Mouse (Mus musculus): Measurements from ENCODE around the gene U90926. TPM values are rescaled to one million over a fixed set of nuclear protein-coding genes. Genes with fewer than 3 reads are reported as not detected.

U90926 gene
- polyA plus RNA-seq, 2 experiments, result not detected

DNA sequence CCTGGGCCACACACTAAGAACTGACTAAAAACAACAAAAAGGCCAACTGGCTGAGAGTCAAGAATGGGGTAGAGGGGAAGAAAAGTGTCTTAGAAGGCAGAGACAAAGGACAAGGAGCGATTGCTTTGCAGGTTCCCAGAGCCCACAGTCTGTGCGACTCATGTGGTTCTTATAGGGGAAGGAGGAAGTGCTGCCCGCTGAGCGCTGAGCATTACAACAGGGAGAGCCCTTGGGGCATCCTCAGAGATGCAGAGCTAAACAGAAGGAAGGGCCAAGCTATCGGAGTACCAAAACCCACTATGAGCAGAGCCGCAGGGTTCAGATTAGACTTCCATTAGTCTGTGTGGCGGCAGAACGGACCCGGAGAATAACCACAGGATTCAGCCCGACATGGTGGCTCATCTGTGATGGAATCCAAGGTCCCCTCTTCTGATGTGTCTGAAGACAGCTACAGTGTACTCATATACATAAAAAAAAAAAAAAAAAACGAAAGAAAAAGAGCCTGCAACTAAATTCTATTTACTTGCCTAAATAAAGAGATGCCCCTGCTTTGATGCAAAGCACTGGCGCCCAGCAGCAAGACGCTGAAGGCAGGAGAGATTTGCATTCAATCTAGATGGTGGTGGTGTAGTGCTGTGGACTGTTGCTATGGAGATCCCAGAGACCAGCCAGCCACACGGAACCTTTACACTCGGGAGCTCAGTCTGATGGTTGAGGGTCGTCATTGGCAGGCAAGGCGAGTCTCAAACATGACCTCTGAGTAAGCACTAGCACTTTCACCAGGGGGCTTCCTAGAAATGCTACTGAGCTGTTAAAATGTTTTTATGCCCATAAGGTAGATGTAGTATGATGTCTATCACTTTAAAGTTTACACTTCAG is 3.9 kb upstream of the U90926 start:
- Histone ChIP-seq H3K4me2 (replicated peaks; ENCODE audit: low read depth, low read length, severe bottlenecking) (no peak overlapping the region), H3K9ac (ENCODE audit: low read depth, low read length, severe bottlenecking) (no peak overlapping the region), H3K27ac (replicated peaks; ENCODE audit: low read depth, low read length) (no peak overlapping the region), H3K27me3 (ENCODE audit: control insufficient read depth, insufficient read depth, low read length) (no peaks in the 10 kb centered on the region), H3K4me3 (replicated peaks; ENCODE audit: low read length) (no peak overlapping the region), H3K4me1 (ENCODE audit: control insufficient read depth, insufficient read depth, low read length) (no peaks in the 10 kb centered on the region), H3K9me3 (ENCODE audit: control insufficient read depth, low read length) (no peaks in the 10 kb centered on the region), H3K36me3 (ENCODE audit: control insufficient read depth, insufficient read depth, low read length) (no peaks in the 10 kb centered on the region)
- WGBS, result 58% methylated on average over 17 of the region's 17 CpGs
- ATAC-seq (ENCODE audit: low FRiP score, low read depth) (no peak), DNase-seq (ENCODE audit: low spot score) (no peak)
- TF ChIP-seq POLR2A (IDR thresholded peaks at IDR 0.05; ENCODE audit: borderline replicate concordance, extremely low read depth, insufficient read depth, insufficient read length), result no peak

DNA sequence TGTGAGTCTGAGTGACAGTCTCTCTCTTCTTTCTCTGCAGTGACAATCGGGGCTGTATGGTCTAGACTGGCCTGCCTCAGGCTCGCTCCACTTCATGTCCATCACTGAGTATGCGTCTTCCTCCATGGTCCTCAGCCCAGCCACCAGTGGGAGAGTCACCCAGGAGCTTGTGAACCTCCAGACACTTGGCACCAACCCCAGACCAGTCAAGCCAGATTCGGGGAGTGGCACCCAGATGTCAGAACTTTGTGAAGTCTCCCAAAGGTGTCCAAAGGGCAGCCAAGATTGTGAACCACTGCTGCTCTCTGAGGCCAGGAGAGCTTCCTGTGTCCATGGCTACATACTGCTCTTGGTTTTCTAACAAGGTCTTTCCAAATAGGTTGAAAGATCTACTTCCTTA is 3.0 kb downstream of the U90926 start:
- Histone ChIP-seq H3K36me3 (ENCODE audit: control insufficient read depth, insufficient read depth, low read length) (no peaks in the 10 kb centered on the region), H3K4me2 (replicated peaks; ENCODE audit: low read depth, low read length, severe bottlenecking) (no peak overlapping the region), H3K9ac (ENCODE audit: low read depth, low read length, severe bottlenecking) (no peak overlapping the region), H3K27me3 (ENCODE audit: control insufficient read depth, insufficient read depth, low read length) (no peaks in the 10 kb centered on the region), H3K4me1 (ENCODE audit: control insufficient read depth, insufficient read depth, low read length) (no peaks in the 10 kb centered on the region), H3K4me3 (replicated peaks; ENCODE audit: low read length) (no peak overlapping the region), H3K27ac (replicated peaks; ENCODE audit: low read depth, low read length) (no peak overlapping the region), H3K9me3 (ENCODE audit: control insufficient read depth, low read length) (no peaks in the 10 kb centered on the region)
- 82% methylated on average over 4 of the region's 4 CpGs for WGBS
- TF ChIP-seq POLR2A (IDR thresholded peaks at IDR 0.05; ENCODE audit: borderline replicate concordance, extremely low read depth, insufficient read depth, insufficient read length), result no peak
- ATAC-seq (ENCODE audit: low FRiP score, low read depth) (no peak), DNase-seq (ENCODE audit: low spot score) (no peak)

DNA sequence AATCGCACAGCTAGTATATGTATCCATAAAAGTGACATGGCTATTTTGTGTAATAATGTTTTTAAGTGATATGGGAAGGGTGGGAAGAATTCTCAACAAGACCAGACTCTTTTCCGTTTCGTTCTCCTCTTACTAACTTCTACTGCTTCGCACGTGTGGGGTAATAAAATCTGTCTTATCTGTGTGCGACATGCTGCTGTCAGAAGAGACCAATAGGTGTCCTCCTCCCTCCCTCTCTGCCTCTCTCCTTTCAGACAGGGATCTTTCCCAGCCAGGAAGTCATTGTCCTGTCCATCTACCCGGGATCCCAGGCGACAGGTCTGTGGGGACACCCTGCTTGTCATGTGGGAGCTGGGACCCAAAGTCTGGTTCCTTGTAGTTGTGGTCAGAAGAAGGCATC is 5.0 kb downstream of the U90926 start:
- H3K27me3 ChIP-seq (ENCODE audit: control insufficient read depth, insufficient read depth, low read length), result no peaks in the 10 kb centered on the region
- no peak overlapping the region for H3K4me3 ChIP-seq (replicated peaks; ENCODE audit: low read length)
- H3K27ac ChIP-seq (replicated peaks; ENCODE audit: low read depth, low read length), result no peak overlapping the region
- no peak overlapping the region for H3K9ac ChIP-seq (ENCODE audit: low read depth, low read length, severe bottlenecking)
- H3K4me2 ChIP-seq (replicated peaks; ENCODE audit: low read depth, low read length, severe bottlenecking), result no peak overlapping the region
- H3K9me3 ChIP-seq (ENCODE audit: control insufficient read depth, low read length), result no peaks in the 10 kb centered on the region
- no peak for DNase-seq (ENCODE audit: low spot score)
- H3K36me3 ChIP-seq (ENCODE audit: control insufficient read depth, insufficient read depth, low read length), result peaks cover 4% of the 10 kb centered on the region
- TF ChIP-seq POLR2A (IDR thresholded peaks at IDR 0.05; ENCODE audit: borderline replicate concordance, extremely low read depth, insufficient read depth, insufficient read length), result no peak
- ATAC-seq (ENCODE audit: low FRiP score, low read depth), result no peak
- no peaks in the 10 kb centered on the region for H3K4me1 ChIP-seq (ENCODE audit: control insufficient read depth, insufficient read depth, low read length)
- 69% methylated on average over 8 of the region's 8 CpGs for WGBS

DNA sequence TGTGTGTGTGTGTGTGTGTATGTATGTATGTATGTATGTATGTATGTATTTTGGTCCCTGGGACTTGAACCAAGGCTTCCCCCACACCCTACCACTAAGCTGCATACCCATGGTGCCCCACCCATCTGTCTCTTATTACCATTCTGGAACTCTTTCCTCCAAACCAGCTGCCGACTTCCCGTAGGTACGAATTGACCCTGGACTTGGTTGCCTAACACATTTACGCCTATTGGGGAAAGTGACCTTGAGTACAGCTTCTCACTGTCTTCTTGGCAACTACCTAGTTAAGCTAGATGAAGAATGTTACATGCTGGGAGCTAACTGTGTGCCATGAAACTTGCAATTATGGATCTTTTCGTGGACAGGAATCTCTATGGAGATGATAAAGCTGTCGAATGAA is 9.1 kb downstream of the U90926 start:
- Histone ChIP-seq H3K4me2 (replicated peaks; ENCODE audit: low read depth, low read length, severe bottlenecking) (no peak overlapping the region), H3K27ac (replicated peaks; ENCODE audit: low read depth, low read length) (no peak overlapping the region), H3K36me3 (ENCODE audit: control insufficient read depth, insufficient read depth, low read length) (peaks cover 40% of the 10 kb centered on the region), H3K9ac (ENCODE audit: low read depth, low read length, severe bottlenecking) (no peak overlapping the region), H3K4me1 (ENCODE audit: control insufficient read depth, insufficient read depth, low read length) (no peaks in the 10 kb centered on the region), H3K27me3 (ENCODE audit: control insufficient read depth, insufficient read depth, low read length) (no peaks in the 10 kb centered on the region), H3K4me3 (replicated peaks; ENCODE audit: low read length) (no peak overlapping the region), H3K9me3 (ENCODE audit: control insufficient read depth, low read length) (no peaks in the 10 kb centered on the region)
- 86% methylated on average over 6 of the region's 6 CpGs for WGBS
- ATAC-seq (ENCODE audit: low FRiP score, low read depth) (no peak), DNase-seq (ENCODE audit: low spot score) (no peak)
- TF ChIP-seq POLR2A (IDR thresholded peaks at IDR 0.05; ENCODE audit: borderline replicate concordance, extremely low read depth, insufficient read depth, insufficient read length), result no peak

DNA sequence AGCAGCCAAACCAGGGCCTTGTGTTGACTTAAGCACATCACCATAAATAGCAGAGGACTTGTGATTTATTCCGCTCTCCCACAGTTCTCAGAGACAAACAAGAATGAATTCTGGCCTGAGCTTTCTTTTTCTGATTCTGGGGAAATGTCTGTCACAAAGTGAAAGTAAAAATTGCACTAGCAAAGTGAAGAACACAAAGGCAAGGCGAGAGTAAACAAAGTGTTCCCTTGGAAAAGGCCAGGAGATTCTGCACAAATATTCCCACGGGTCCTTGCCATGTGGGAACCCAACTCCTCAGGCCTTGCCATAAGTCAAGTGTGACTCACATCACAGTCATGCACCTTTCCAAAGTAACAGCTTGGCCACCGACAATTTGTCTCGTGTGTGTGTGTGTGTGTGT is 9.5 kb downstream of the U90926 start:
- Histone ChIP-seq H3K4me1 (ENCODE audit: control insufficient read depth, insufficient read depth, low read length) (no peaks in the 10 kb centered on the region), H3K36me3 (ENCODE audit: control insufficient read depth, insufficient read depth, low read length) (peaks cover 44% of the 10 kb centered on the region), H3K27ac (replicated peaks; ENCODE audit: low read depth, low read length) (no peak overlapping the region), H3K4me2 (replicated peaks; ENCODE audit: low read depth, low read length, severe bottlenecking) (no peak overlapping the region), H3K4me3 (replicated peaks; ENCODE audit: low read length) (no peak overlapping the region), H3K27me3 (ENCODE audit: control insufficient read depth, insufficient read depth, low read length) (no peaks in the 10 kb centered on the region), H3K9ac (ENCODE audit: low read depth, low read length, severe bottlenecking) (no peak overlapping the region), H3K9me3 (ENCODE audit: control insufficient read depth, low read length) (no peaks in the 10 kb centered on the region)
- no peak for DNase-seq (ENCODE audit: low spot score)
- 86% methylated on average over 5 of the region's 5 CpGs for WGBS
- no peak for TF ChIP-seq POLR2A (IDR thresholded peaks at IDR 0.05; ENCODE audit: borderline replicate concordance, extremely low read depth, insufficient read depth, insufficient read length)
- no peak for ATAC-seq (ENCODE audit: low FRiP score, low read depth)
